Mouse (Mus musculus): ENCODE measurements at regions not wholly inside any gene's neighbourhood (a gene's known extent, or its start where the extent isn't known, plus 50 kb on each side); places are given as distances from the start of the nearest gene placed in this dataset.

DNA sequence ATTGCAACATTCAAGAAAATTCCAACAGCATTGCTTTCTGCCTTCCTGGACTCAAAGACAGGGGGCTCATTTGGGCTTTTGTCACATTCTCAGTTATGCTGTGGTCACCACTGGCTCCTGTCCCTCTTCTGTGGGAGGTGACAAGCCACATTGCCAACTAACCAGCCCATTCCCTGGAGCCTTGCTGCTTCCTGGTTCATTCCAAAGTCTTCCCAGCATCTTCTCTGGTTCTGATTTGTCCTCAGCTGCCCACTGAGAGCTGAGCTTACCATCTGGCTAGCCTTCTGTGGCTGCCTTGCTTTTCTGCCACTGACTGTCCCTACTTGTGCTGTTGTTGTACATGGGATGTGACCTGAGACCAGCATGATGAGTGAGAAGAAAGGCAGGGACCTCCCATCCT is 111.0 kb downstream of the Cxcl12 start:
- in situ Hi-C loops (cut with MseI, MboI): no loop called here

DNA sequence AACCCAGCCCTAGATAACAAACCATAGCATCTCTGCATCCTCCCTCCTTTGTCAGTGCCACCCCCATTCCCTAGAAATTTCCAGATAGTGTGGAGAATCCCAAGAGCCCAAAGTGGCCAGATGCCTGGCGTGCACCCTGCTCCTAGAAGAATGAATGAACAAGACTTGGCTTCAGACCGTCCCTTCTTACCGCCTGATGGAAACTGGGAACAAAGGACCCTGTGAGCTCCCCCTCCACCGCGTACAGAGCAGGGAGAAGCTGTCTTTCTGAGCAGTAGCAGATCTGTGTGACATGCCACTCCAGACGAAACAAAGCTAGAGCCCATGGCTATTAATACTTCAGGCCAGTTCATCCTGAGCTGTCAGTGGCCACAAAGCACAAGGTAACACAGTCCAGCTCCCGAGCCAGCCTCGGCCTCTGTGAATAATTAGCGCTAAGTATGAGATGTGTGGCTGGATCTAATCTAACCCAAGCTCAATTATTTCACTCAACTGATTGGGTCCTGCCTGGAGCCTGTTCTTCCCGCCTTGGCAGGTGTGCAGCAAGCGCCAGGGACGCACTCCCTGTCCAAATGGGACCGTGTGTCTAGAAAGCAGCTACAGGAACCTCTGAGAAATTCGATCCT is 111.6 kb downstream of the Cxcl12 start:
- in situ Hi-C loops (cut with MseI, MboI): no loop called here

DNA sequence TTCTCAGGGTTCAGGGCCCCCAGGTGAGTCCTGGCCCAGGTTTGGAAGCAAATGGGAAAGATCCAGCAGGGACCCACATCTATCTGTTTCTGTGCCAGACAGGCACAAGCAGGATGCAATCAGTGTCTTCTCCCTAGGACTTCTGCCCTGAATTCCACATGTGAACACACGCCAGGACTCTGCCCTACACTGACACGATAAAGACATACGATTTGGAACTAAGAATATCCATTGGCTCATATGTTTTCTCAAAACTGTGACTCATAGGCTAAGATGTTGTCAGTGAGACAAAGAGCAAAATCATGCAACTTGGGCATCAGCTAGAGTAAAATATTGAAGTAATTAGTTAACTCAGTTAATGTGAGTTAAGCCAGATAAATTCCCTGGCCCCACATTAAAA is 112.6 kb downstream of the Cxcl12 start:
- in situ Hi-C loops (cut with MseI, MboI): no loop called here

DNA sequence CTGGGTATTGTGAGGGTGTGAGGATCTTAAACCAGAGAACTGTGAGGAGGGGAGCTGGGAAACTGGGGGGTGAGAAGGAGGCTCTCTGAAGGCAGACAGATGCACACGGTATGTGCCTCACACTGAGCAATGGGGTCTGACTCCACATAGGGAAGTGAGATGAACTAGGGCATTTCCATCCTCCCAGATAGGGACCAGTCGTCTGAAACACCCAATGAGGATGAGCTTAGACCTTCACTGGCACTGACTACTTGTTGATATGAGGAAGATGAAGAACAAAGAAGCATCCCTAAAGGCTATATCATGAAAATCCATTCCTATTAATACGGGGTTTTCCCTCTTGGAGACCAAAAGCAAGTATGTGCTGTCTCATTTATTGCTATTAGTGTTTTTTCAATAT is 115.3 kb downstream of the Cxcl12 start:
- in situ Hi-C loops (cut with MseI, MboI): no loop called here

DNA sequence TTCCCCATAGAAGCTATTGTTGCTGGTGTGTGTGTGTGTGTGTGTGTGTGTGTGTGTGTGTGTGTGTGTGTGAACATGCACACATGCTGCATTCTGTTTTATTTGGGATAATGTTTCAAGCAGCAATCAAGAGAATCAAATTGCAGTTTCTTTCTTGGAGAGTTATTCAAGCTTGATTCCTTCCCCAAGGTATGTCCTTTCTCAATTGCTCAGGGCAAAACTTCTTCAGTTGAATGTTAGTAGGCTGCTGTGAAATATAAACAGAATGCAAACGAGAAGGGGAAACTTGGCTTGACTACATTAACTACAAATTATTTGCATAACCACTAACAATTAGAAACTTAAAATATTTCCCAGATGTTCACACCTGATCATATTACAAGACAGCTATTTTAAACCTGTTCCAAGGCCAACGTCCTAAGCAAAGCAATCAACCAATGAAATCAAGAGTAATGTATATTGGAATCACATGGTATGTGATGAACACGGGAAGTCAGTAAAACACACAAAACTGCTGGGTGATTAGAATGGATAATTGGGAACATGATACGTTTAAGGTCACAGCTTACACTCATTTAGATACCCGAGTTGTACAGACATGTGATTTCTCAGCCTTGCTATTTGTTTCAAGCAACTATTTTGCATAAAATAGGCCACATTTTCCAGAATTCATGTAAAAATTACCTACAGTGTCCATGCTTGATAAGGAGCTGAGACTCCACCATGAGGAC is 116.2 kb downstream of the Cxcl12 start:
- in situ Hi-C loops (cut with MseI, MboI): no loop called here

DNA sequence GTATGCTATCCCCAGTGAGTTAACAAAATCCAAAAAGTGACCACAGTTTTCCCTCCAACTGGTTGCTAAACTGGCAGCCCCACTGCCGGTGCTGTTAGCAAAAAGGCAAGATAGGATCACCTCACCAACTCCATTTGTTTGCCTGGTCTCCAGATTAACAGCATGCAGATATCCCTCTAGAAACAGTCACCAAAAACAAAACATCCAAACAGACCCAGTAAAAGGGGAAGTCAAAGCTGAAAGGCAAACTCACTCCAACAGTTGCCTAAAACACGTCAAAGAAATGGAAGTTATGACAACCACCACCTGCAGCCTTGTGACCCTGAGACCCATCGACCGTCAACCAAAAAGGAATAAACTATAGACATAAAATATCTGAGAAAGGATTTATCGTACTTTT is 119.1 kb downstream of the Cxcl12 start:
- in situ Hi-C loops (cut with MseI, MboI): no loop called here

DNA sequence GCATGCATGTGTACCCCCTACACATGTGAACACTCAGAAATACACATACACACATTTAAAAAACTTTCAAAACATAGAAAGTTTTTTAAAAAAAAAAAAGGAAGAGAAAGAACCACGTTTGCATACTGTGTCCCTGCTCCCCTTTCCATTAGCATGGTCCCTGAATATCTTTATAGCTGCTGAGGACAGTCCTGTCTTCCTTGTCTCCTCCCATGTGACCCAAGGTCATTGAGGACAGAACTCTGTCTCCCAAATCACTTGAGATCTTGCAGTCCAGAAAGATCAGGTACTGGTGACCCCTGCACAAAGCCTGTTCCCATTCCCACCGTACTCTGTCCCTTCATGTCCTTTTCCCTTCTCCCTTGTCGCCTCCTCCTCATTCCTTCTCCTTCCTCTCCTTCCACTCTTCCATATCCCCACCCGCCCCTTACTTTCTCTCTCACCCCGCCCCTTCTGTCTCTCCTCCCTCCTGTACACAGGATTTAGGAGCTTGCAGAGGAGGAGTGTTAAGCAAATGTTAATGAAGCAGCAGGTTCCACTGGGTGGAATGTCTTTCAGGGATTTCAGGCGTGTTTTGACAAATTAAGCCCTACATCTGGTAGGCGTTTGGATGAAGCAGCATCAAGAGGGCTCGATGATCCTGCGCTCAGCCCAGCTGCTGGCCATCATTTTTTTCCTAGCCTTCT is 125.6 kb downstream of the Cxcl12 start:
- in situ Hi-C loops (cut with MseI, MboI): no loop called here

DNA sequence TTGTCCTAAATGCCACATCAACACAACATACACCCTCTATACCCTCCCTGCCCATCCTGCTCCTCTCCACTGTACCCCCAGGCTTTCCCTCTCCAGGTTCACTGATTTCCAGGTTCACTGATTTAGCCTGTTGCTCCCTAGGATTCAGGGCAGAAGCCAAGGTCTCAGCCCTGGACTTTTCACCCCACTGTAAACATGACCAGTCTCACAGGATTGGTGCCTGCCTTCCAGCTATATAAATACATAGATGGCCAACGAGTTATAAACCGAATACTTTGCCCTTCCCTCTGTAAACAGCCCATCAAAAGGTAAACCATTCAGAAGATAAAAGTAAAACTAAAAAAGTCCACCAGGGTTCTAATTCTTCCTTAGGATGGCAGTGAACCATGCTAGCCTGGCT is 129.6 kb downstream of the Cxcl12 start:
- in situ Hi-C loops (cut with MseI, MboI): no loop called here

DNA sequence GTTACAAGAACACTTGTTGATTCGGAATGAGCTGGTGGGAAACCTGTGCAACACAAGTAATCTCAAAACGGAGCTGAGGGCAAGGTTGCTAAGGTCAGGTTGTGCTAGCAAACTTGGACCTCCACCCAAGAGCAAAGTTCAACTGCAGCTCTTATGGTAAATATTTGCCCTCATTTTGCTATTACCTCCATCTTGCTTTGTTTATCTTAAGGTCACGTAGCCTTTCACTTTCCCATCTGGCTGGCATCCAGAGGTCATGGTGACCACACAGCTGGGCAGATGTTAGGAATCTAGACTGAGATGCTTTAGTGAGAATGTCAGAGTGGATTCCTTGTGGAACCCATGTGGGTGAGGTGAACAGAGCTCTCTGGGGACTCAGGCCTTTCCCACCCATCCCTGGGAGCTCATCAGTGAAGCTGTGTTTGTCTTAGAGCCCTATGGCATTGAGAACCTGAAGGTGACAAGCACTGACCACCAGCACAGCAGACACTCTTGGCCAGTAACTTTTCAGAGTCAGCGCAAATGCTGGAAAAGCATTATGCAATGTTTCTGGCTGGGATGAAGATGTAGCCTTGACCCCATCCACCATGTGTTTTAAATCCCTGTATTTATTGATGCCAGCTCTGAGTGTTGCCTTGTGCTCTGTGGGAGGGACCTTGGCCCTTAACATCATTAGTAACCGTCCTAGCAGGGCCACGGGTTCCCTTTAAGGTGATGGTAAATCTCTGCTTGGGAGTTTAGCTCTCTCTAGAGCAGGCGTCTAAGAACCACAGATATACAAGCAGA is 131.4 kb downstream of the Cxcl12 start:
- in situ Hi-C loops (cut with MseI, MboI): no loop called here

DNA sequence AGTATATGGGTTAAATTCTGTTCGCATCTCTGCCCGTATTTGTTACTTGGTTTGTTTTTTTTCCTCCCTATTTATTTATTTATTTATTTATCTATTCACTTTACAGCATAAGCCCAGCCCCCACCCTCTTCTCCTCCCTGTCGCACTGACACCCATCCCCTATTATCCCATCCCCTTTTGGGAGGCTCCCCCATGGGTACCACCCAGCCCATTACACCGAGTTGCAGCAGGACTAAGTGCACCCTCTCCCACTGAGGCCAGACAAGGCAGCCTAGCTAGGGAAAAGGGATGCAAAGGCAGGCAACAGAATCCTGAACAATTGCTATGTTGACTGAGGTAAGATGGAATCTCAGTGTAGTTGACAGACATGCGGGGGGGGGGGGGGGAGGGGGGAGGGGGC is 135.0 kb downstream of the Cxcl12 start:
- in situ Hi-C loops (cut with MseI, MboI): no loop called here

DNA sequence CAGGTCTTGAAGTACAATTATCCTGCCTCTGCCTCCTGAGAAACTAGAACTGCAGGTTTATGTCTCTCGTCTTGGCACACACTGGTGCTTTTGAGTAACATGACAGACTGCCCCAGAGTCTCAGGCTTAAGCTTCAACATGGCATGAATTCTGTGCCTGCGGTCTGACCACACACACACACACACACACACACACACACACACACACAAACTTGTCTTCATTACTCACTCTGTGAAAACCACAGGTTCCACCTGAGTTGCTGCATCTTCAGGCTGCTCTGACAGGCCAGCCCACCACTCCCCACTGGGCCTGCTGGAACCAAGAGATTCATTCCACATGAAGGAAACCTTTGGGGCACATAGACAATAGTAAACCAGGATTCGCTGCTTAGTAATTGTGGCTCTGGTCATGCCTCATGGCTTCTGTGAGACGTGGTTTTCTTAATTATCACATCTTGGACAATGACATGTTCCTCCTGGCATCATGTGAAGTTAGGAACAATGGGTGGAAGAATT is 137.5 kb downstream of the Cxcl12 start:
- in situ Hi-C loops (cut with MseI, MboI): no loop called here

DNA sequence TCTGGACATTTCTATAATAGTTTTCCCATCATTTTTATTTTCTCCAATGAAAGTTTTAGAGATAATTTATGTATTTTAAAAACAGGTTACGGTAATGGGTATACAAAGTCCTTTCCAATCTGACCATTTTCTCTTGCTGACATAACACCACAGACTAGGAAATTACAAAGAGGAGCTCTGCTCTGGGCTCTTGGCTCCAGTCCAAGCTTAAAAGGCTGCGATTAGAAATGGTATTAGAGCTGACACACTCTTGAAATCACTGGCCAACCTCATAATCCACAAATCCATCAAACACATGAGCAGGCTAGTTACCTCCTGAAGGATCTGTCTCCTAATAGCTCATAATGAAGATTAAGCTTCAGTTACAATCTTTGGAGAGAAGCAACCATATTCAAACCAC is 140.3 kb downstream of the Cxcl12 start:
- in situ Hi-C loops (cut with MseI, MboI): no loop called here

DNA sequence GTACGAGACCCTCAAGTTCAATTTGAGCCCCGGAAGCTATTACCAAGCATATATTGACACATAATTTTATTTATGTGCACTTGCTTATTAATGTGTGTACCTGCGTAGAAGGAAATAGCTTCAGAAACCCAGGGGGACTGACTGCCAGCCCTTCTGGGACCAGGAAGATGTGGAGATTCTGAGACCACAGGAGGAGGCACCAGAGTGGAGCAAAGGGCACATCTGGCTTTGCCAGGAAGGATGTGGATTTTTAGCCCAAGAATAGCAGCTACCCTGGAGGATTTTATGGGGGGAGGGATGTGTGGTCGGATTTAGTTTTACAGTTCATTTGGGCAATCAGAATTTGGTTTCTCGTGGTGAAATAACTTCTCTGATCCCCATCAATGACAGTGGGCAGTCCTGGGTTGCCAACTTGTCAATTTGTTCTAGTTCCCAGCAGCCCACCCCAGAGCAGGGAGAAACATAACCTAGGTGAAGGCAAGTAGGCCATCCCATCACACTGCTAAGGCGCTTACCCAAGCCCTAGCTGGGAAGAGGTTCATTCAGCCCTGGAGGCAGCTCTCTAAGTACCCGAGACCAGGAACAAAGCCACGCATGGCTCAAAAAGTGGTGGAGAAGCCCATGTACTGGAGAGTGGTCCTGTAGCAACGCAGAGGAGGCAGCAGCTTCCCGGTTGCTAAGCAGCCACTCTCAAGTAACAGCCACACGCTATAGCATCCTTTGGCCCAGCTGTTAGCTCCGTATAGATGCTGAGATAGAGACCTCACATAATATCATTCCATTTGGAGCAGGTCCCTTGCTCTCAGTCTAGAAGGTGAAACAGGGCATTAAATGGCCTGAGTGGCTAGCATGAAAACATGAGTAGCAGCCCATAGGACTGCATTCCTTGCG is 144.8 kb downstream of the Cxcl12 start:
- in situ Hi-C loops (cut with MseI, MboI): no loop called here

DNA sequence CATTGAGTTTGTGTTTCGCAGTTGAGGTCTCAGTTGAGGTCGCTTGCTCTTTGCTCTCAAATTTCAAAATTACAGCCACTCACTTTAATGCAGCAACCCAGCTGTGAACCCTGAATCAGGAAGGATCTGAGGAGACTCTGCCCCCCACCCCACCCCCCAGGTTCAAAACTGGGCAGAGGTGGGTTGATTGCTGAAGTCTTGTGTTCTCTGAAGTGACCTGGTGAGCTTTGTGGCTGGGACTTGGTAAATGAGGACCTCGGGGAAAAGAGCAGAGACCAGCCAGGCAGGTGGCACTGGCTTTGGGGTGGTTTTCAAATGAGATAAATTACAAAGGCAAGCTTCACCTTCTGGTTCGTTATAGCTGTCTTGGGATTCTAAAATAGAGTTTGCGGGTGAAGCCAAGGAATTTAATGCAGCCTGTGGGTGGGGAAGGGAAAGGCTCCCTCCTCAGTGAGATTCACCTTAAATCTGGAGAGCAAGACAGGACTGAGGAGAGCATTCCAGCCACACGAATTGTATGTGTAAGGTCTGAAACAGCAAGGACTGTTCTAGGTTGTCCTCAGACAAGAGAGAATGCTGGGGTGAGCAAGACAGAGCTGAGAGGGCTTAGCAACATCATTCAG is 145.7 kb downstream of the Cxcl12 start:
- in situ Hi-C loops (cut with MseI, MboI): no loop called here

DNA sequence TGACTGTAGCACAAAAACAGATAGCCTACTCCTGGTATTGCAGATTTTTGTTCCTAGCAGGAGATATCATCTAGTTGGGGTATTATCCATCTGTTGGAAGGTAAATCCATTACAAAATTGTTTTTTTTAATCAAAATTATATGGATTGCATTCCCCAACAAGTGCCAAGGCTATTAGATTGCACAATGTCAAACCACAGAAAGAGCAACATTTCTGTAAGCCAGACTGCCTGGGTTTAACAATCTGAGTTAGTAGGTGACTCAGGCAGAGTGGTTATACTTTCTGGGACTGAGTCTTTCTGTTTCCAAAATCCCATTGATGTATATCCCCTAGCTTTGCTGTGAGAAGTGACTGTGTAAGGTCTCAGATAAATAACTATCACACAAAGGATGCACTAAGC is 155.0 kb downstream of the Cxcl12 start:
- in situ Hi-C loops (cut with MseI, MboI): no loop called here

DNA sequence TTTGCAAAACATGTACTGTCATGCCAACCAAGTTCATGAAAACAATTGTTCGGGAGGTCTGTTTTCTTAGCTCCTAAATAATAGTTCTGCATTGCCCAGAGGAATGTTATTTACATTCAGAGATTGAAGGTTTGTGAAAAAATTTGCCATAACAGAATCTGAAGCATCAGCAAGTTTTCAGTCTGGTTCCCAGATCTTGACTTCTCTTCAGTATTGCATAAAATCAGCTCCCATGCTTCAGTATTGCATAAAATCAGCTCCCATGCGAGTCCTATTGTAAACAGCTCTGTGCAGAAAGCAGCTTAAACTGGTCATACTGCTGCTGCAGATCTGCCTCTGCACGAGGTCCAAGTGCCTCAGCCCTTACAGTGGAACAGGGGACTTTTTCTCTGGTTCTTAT is 155.5 kb downstream of the Cxcl12 start:
- in situ Hi-C loops (cut with MseI, MboI): no loop called here

DNA sequence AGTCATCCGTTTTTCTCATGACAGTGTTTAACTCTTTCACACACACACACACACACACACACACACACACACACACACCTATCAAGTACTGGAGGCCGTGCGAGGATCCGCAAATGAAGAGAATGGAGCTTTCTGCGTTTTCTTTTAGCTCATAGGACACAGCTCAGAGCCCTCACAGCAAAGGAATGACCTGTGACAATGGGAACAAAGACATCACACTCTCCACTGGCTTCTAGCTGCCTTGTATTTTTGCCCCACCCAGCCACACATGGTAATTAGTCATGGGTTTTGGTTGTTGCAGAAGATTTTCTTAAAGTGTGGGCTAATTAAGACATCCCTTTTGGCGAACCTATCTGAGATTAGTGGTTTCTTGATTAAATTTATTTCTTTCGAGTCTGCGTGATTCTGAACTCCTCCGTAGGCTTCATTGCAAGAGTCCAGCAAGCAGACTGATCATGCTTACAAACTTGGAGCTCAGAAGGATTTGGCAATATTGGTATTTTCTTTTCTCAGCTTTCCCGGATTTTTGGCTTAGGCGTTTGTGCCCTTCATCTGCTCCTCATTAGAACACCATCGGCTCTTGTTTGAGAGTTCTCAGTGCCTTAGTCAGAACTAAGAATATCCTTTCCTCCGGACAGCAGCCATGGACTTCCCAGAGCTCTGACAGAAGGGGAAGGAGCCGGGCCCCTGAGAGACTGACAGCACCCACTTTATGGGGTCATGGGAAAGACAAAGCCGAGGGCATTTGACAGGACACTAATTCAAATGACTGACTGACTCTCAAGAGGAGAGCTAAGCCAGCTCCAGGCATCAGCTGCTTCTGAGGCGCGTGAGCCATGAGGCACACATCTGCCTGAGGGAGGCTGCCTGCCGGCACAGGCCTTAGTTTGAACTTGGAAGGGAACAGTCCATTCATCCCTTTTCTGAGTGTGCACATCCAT is 158.8 kb downstream of the Cxcl12 start:
- in situ Hi-C loops (cut with MseI, MboI): no loop called here

DNA sequence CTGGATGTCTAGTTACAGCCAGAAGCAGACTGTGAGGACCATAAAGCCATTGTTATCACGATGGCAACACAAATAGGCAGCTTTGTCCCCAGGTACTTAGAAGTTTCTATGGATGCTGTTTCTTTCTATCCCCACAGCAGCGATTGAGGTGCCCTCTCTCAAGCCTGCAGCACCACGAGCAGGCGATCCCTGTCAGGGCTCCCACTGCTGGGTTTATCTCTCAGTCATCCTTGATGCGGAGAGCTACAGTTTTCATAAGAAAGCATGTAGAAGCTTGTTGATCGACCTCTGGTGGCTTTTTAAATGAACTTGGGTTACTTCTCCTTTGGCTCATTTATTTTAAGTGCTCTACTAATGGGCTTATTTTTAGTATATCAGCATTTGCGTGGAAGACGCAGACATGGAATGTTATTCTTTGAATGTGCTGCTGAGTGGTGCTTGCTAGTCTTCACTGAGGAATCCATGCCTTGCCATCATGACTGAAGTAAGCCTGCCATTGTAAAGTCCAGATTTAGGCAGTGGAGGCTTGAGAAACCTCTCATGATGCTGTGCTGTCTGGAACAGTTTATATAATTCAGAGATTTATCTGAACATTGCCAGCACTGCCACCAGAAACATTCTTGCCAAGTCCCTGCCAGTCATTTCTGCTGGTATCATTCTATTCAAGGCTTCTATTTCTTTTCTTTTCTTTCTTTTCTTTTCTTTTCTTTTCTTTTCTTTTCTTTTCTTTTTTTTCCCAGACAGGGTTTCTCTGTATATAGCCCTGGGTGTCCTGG is 161.0 kb downstream of the Cxcl12 start:
- in situ Hi-C loops (cut with MseI, MboI): no loop called here

DNA sequence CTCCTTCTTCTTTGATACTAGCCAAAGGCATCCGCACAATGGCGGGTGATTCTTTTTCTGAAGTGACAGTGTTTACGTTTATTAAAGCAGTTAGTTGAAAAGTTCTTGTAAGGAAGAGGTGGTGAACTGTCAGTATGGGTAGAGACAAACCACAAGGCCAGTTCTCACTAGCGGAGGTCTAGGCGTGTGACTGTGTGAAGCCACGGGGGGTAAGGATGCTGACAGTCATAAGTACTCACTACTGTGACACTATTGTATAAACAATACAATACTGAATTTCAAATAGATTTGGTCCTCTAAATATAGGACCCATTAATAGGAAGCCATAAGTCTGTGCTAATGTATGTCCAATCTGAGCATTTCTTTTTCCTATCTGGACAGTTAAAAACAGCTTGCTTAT is 161.9 kb downstream of the Cxcl12 start:
- in situ Hi-C loops (cut with MseI, MboI): no loop called here
